Mouse (Mus musculus) spleen, adult 2 months (tissue): ENCODE data around the gene Clca1.

Source experiments
- CTCF ChIP-seq: fragments of 200-500 bp; IDR thresholded peaks from 2 replicates; pipeline ENCODE4 v1.5.1; 2011; ENCODE audit warnings: mild to moderate bottlenecking, inconsistent platforms; ENCODE audit not compliant: insufficient read depth, insufficient read length, insufficient replicate concordance; ENCODE audit errors: extremely low read depth
- POLR2A ChIP-seq: fragments of 200-500 bp; IDR thresholded peaks from 2 replicates; pipeline ENCODE4 v1.6.1; 2011; ENCODE audit warnings: low read depth, low read length, inconsistent platforms

DNA sequence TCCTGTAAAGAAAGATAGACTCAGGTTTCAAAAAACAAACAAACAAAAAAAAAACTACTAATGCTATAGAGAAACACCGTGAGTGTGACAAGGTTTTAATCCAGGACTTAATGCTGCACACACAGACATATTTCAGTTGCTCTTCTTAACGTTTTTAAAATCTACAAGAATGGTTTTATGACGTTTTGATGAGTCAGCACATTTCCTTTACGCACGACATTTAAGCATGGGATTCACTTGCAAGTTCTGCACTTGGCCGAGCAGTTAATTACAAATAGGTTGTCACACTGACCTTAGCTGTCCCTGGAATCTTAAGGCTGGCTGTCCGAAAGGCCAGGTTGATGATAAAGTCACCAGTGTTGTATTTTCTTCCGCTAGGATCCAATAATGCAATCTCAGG is 48.3 kb upstream of the Clca1 start:
- no peak for TF ChIP-seq POLR2A
- no peak for TF ChIP-seq CTCF
